Mouse (Mus musculus) neural tube, embryonic 11.5 days (tissue): ENCODE results near the gene Sec14l4. TPM values are rescaled to one million over a fixed set of nuclear protein-coding genes. Genes with fewer than 3 reads are reported as not detected.

Source experiments
- ATAC-seq: fragments of 200-750 bp; cut with Nextera tagmentation; 2 replicates; pipeline ENCODE4 v1.8.0; 2017; ENCODE audit warnings: moderate number of reproducible peaks, mild to moderate bottlenecking, moderate TSS enrichment, moderate library complexity; ENCODE audit not compliant: insufficient read depth, low FRiP score, low TSS enrichment
- DNase-seq: peaks from one replicate; pipeline ENCODE4 v3.0.0-alpha.2; 2015; ENCODE audit warnings: low spot score
- H3K27ac ChIP-seq: fragments of 300-500 bp; sonication (generic); 2 replicates; pipeline ENCODE4 v1.5.1; 2014; ENCODE audit warnings: low read depth, mild to moderate bottlenecking, low read length
- H3K27me3 ChIP-seq: fragments of 300-500 bp; sonication (generic); 2 replicates; pipeline ENCODE4 v1.6.1; 2014; ENCODE audit warnings: mild to moderate bottlenecking, low read length, mixed read lengths; ENCODE audit not compliant: control insufficient read depth, insufficient read depth
- H3K36me3 ChIP-seq: fragments of 300-500 bp; sonication (generic); 2 replicates; pipeline ENCODE4 v1.6.1; 2014; ENCODE audit warnings: mild to moderate bottlenecking, low read length, moderate library complexity, mixed read lengths; ENCODE audit not compliant: control insufficient read depth, insufficient read depth
- H3K4me1 ChIP-seq: fragments of 300-500 bp; sonication (generic); 2 replicates; pipeline ENCODE4 v1.6.1; 2014; ENCODE audit warnings: low read length, mixed read lengths; ENCODE audit not compliant: control insufficient read depth, insufficient read depth
- H3K4me2 ChIP-seq: fragments of 300-500 bp; sonication (generic); 2 replicates; pipeline ENCODE4 v1.6.1; 2014; ENCODE audit warnings: low read depth, mild to moderate bottlenecking, moderate library complexity
- H3K4me3 ChIP-seq: fragments of 300-500 bp; sonication (generic); 2 replicates; pipeline ENCODE4 v1.5.1; 2014; ENCODE audit warnings: low read depth, low read length
- H3K9ac ChIP-seq: fragments of 300-500 bp; sonication (generic); 2 replicates; pipeline ENCODE4 v1.6.1; 2014; ENCODE audit warnings: mild to moderate bottlenecking, low read length
- H3K9me3 ChIP-seq: fragments of 300-500 bp; sonication (generic); 2 replicates; pipeline ENCODE4 v1.6.1; 2016; ENCODE audit warnings: low read length; ENCODE audit not compliant: control insufficient read depth
- WGBS: fragments of 180-500 bp; shearing (Covaris S2); extraction: QIAGEN DNeasy Blood & Tissue Kit; methylation state at CpG from one replicate; pipeline ENCODE4 v1.1.7; 2014; 5-methylcytosine and 5-hydroxymethylcytosine counted together
- polyA plus RNA-seq: library from polyadenylated mRNA; unstranded; fragments of >200 nt; fragmentation: Nextera tagmentation; extraction: Ambion mirVana; gene quantifications from 2 replicates; pipeline ENCODE4 v1.2.1, GENCODE M21; 2014

The Sec14l4 gene
- polyA plus RNA-seq, 1 experiment from 2014 or later, result not detected

DNA sequence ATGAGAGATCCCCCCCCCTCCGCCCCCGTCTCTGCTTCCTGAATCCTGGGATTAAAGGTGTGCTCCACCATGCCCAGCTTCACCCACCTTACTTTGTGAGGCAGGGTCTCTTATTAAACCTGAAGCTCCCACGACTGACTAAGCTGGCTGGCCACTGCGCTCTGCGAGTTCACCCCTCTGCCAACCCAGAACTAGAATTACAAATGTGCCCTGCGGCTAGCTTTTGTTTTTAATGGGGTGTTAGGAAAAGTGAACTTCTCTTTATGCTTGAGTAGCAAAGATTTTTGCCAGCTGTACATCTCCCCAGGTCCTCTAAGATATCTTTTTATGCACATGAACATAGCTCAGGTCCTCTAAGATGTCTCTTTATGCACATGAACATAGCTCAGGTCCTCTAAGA, 37.3 kb upstream of the Sec14l4 start:
- no peak for ATAC-seq
- Histone ChIP-seq H3K27ac (no peak overlapping the region), H3K9me3 (no peaks in the 10 kb centered on the region), H3K4me1 (no peaks in the 10 kb centered on the region; the same call in 1 of the 2 replicates), H3K9ac (no peak overlapping the region), H3K4me2 (no peak overlapping the region), H3K4me3 (no peak overlapping the region), H3K36me3 (no peaks in the 10 kb centered on the region), H3K27me3 (peaks cover 22% of the 10 kb centered on the region)
- no peak for DNase-seq
- WGBS, result 83% methylated on average over 6 of the region's 6 CpGs

DNA sequence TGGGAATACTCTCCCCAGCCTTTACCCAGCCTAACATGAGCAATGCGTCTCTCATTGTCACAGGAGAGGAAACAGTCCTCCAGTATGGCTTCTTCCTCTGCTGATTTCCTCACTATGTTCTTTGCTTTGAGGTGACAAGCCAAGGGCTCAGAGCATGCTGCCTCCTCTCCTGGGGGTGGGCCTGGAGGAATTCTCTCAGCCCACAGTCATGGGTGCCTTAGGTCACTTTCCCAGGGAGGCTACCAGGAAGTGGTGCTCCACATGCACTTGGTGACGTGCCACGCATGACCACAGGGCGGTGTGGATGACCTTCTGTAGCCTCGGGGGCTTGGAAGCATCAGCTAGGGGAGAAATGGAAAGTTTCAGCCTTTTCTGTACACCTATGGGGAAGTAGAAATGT, 35.8 kb upstream of the Sec14l4 start:
- 79% methylated on average over 5 of the region's 5 CpGs for WGBS
- H3K36me3 ChIP-seq, result no peaks in the 10 kb centered on the region
- H3K27me3 ChIP-seq, result peaks cover 31% of the 10 kb centered on the region
- H3K9me3 ChIP-seq, result no peaks in the 10 kb centered on the region
- H3K9ac ChIP-seq, result no peak overlapping the region
- no peak overlapping the region for H3K4me3 ChIP-seq
- no peaks in the 10 kb centered on the region; the same call in 1 of the 2 replicates for H3K4me1 ChIP-seq
- H3K4me2 ChIP-seq, result no peak overlapping the region
- DNase-seq (no peak), ATAC-seq (no peak)
- no peak overlapping the region for H3K27ac ChIP-seq

DNA sequence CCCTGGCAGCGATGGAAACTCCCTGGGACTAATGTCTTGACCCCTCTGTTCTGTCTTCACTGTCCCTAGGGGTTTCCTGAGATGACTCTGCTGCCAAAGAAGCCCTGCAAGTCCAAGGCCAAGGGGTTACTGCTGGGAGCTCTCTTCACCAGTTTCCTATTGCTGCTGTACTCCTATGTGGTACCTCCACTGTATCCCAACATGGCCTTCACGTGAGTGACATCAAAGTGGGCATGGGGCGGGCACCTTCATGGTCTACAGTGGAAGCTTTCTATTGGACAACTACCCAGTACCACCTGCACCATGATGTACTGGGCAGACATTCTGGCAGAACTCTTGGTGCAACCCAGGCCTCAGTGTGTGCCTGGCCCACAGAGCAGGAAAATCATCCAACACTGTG, 34.4 kb upstream of the Sec14l4 start:
- 86% methylated on average over 3 of the region's 3 CpGs for WGBS
- Histone ChIP-seq H3K4me2 (no peak overlapping the region), H3K27ac (no peak overlapping the region), H3K9ac (no peak overlapping the region), H3K4me3 (no peak overlapping the region), H3K9me3 (no peaks in the 10 kb centered on the region), H3K27me3 (peaks cover 31% of the 10 kb centered on the region), H3K36me3 (no peaks in the 10 kb centered on the region), H3K4me1 (no peaks in the 10 kb centered on the region; the same call in 1 of the 2 replicates)
- no peak for DNase-seq
- no peak for ATAC-seq

DNA sequence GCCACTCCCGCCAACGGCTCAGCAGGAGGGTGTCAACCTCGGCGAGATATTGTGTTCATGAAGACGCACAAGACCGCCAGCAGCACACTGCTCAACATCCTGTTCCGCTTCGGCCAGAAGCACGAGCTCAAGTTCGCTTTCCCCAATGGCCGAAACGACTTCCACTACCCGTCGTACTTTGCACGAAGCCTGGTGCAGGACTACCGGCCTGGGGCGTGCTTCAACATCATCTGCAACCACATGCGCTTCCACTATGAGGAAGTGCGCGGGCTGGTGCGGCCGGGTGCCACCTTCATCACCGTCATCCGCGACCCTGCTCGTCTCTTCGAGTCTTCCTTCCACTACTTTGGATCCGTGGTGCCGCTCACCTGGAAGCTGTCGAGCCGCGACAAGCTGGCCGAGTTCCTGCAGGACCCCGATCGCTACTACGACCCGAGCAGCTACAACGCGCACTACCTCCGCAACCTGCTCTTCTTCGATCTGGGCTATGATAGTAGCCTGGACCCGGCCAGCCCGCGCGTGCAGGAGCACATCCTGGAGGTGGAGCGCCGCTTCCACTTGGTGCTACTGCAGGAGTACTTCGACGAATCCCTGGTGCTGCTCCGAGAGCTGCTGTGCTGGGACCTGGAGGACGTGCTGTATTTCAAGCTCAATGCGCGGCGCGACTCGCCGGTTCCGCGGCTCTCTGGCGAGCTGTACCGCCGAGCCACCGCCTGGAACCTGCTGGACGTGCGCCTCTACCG, 33.1 kb upstream of the Sec14l4 start:
- Histone ChIP-seq H3K27ac (no peak overlapping the region), H3K4me3 (peak overlapping the region; percentile 22), H3K4me2 (peak overlapping the region; percentile 43), H3K27me3 (peaks cover 31% of the 10 kb centered on the region), H3K9ac (no peak overlapping the region), H3K9me3 (no peaks in the 10 kb centered on the region), H3K4me1 (no peaks in the 10 kb centered on the region; the same call in 1 of the 2 replicates), H3K36me3 (no peaks in the 10 kb centered on the region)
- DNase-seq (peak; percentile 26), ATAC-seq (no peak)
- 6% methylated on average over 66 of the region's 66 CpGs for WGBS

DNA sequence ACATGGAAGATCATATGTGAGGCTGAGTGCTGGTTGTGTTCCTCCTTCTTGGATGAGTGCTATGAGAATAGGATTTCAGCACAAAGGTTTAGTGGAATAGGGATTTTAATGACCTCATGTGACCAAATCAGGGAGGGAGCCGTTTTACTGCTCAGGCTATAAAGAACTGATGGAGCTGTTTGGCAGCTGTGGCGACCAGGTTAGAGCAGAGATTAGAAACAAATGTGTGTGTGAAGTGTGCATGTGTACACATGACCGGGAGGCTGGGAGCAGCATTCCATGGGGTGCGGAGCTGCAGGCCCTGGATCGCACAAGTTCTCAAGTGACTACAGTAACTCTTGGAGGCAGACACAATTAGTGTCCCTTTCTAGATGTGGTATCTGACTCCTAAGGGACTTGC, 31.7 kb upstream of the Sec14l4 start:
- ATAC-seq (no peak), DNase-seq (no peak)
- Histone ChIP-seq H3K27ac (no peak overlapping the region), H3K4me3 (no peak overlapping the region), H3K9me3 (no peaks in the 10 kb centered on the region), H3K27me3 (peaks cover 31% of the 10 kb centered on the region), H3K36me3 (no peaks in the 10 kb centered on the region), H3K4me1 (no peaks in the 10 kb centered on the region; the same call in 1 of the 2 replicates), H3K4me2 (no peak overlapping the region), H3K9ac (no peak overlapping the region)
- 54% methylated on average over 5 of the region's 5 CpGs for WGBS

DNA sequence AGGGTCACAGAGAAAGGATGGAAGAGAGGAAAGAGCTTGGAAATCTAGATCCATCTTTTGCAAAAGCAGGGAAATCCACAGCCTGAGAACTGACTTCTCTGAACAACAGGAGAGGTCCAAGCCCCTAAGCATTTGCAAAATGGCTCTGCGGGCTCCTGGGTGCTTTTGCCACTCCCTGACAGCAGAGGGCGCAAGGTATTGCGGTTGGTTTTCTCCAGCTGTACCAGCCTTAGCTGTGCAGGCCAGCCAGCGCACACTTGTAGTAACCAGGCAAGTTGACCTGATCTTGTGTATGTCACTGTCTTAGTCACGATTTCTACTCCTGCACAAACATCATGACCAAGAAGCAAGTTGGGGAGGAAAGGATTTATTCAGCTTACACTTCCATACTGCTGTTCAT, 29.7 kb upstream of the Sec14l4 start:
- Histone ChIP-seq H3K27me3 (peaks cover 31% of the 10 kb centered on the region), H3K9ac (no peak overlapping the region), H3K4me3 (no peak overlapping the region), H3K9me3 (no peaks in the 10 kb centered on the region), H3K36me3 (no peaks in the 10 kb centered on the region), H3K27ac (no peak overlapping the region), H3K4me1 (no peaks in the 10 kb centered on the region; the same call in 1 of the 2 replicates), H3K4me2 (no peak overlapping the region)
- no peak for ATAC-seq
- WGBS, result 7% methylated on average over 5 of the region's 5 CpGs
- DNase-seq, result peak; percentile 78

DNA sequence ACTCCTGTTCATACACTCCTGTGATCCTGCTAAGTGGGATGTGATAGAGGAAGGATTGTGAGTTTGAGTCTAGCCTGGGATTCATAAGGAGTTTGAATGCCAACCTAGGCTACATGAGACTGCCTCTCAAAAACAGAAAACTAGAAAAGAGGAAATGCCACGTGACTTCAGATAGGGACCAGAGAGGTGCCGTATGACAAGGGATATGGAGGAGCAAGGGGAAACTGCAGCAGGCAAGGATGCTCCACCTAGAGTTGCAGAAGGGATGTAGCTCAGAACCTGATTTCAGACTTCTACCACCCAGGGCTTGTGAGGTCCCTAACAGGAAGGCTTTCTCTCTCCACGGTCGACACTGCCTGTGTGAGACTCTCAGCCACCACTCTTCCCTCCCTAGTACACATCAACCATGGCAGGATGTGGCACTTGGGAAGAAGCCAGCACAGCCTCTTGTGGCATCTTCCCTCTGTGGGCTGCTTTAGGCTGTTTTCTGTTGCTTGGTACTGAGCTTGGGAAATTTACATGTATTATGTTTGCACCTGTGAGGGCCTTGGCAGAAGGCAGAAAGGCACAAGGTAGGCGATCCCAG, 25.9 kb upstream of the Sec14l4 start:
- peaks cover 1% of the 10 kb centered on the region; the same call in 1 of the 2 replicates for H3K27me3 ChIP-seq
- H3K27ac ChIP-seq, result no peak overlapping the region
- ATAC-seq (no peak), DNase-seq (no peak)
- 67% methylated on average over 5 of the region's 5 CpGs for WGBS
- H3K9me3 ChIP-seq, result no peaks in the 10 kb centered on the region
- H3K4me2 ChIP-seq, result no peak overlapping the region
- H3K9ac ChIP-seq, result no peak overlapping the region
- H3K4me3 ChIP-seq, result no peak overlapping the region
- no peaks in the 10 kb centered on the region for H3K36me3 ChIP-seq
- H3K4me1 ChIP-seq, result no peaks in the 10 kb centered on the region

DNA sequence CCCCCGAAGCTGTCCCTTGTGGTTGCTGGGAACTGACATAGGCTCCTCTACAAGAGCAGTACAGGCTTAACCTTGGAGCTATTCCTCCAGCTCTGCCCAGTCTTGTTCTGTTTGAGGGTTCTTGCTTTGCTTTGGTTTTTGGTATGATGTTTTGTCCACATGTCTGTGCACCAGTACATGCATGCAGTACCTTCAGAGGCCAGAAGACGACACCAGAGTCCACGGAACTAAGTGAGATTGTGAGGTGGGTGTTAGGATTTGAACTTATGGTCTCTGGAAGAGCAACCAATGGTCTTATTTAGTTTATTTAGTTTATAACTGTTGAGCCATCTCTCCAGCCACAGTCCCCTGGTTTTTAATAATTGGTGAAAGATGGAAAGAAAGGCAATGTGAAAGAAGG, 24.8 kb upstream of the Sec14l4 start:
- WGBS, result 81% methylated on average over 3 of the region's 3 CpGs
- no peaks in the 10 kb centered on the region for H3K27me3 ChIP-seq
- DNase-seq, result no peak
- H3K4me2 ChIP-seq, result no peak overlapping the region
- no peaks in the 10 kb centered on the region for H3K36me3 ChIP-seq
- no peak for ATAC-seq
- H3K9me3 ChIP-seq, result no peaks in the 10 kb centered on the region
- no peak overlapping the region for H3K4me3 ChIP-seq
- no peak overlapping the region for H3K27ac ChIP-seq
- no peaks in the 10 kb centered on the region for H3K4me1 ChIP-seq
- H3K9ac ChIP-seq, result no peak overlapping the region

DNA sequence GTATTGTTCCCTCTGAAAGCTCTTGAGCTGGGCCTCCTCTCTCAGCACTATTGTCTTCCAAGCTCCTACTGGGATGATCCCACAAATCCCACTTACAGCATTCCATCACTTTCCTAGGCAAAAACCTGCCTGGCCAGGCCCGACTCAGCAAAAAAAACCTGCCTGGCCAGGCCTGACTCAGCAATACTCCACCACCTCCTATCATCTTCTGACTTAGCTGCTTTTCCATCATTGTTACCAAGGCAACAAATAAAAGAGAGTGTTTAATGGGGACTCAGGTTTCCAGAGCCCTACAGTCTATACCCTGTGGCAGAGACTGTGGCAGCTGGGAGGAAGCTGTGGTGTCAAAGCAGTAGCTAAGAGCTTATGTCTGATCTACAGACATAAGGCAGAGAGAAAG, 18.6 kb upstream of the Sec14l4 start:
- 81% methylated on average over 1 of the region's 1 CpGs for WGBS
- H3K36me3 ChIP-seq, result no peaks in the 10 kb centered on the region
- DNase-seq (no peak), ATAC-seq (no peak)
- no peak overlapping the region for H3K4me2 ChIP-seq
- no peak overlapping the region for H3K27ac ChIP-seq
- H3K4me1 ChIP-seq, result no peaks in the 10 kb centered on the region
- H3K9ac ChIP-seq, result no peak overlapping the region
- H3K9me3 ChIP-seq, result no peaks in the 10 kb centered on the region
- H3K4me3 ChIP-seq, result no peak overlapping the region
- H3K27me3 ChIP-seq, result no peaks in the 10 kb centered on the region
